Mouse (Mus musculus): ENCODE results near the gene Gatm. TPM values are rescaled to one million over a fixed set of nuclear protein-coding genes. Genes with fewer than 3 reads are reported as not detected.

Gene Gatm
- polyA plus RNA-seq (2014; fragmentation: Illumina TruSeq; extraction: RNeasy Lipid Tissue Mini Kit (QIAGEN cat#74804); ENCODE audit: low read depth, low replicate concordance) = 2,427 TPM

DNA sequence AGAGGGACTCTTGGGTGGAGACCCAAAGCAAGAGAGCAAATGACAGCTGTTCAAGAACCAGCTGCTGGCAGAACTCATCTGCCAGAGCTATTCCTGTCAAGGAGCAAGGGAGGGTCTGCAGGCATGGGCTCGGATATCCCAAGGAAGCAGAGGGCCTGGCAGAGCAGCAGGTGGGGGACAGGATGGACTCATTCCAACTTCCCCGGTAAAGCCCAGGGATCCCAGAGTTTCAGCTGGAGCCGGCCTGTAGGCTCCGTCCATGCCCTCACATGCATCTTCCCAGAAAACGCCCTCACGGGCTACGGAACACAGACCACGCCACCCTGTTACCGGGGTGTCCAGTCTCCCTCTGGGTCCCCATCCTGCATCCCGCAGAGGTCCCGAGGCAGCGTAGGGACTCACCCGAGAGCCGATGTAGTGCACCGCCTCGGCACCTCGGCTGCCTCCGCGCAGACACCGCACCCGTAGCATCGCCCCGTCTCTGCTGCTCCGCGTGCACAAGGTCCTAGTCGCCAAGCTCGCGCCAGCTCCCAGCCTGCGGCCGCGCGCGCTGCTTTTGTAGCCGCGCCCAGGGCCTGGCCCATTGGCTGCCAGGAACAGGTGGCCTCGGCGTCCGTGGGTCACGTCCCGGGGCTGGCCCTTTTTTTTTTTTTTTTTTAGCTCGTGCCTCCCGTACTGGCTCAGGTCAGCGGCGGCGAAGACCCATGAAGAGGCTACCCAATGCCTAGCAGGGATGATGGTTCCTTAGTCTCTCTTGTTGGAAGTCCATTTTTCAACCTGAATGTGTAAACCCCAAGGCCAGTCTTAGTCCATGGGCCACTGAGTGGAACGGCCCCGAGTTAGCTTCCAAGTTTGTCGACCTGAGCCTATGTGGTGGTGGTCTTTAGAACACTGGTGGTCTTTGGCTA, at the start of gene Gatm:
Gene Gatm, minus strand, starts transcription at position 558 of the 908 bp plus-strand sequence.

DNA sequence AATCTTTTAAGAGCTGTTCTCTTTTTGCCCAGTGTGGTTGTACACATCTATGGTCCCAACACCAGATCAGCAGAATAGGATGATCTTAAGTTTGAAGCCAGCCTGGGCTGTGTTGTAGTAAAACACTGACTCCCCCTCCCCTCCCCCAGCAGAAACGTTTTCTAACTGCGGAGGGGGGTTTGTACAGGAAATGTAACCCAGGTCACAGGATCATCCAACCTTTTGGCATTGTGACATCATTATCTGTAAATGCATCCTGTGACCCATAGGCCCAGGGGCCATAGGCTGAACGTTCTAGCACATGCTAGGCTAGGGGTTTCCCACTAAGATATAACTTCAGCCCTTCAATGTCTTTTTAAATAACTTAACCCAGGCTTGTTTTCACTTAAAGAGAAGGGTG, 25.6 kb upstream of the Gatm start, which contains the start of gene AA467197:
Gene AA467197, plus strand, starts transcription at position 301 of the 400 bp plus-strand sequence.

Other genes starting within 250 kb of the Gatm start
- 0.32 TPM for gene Shf, start 242.1 kb downstream of the Gatm start, polyA plus RNA-seq (2014; fragmentation: Illumina TruSeq; extraction: RNeasy Lipid Tissue Mini Kit (QIAGEN cat#74804); ENCODE audit: low read depth, low replicate concordance)
- not detected for gene Slc28a2, start 184.8 kb downstream of the Gatm start, polyA plus RNA-seq (2014; fragmentation: Illumina TruSeq; extraction: RNeasy Lipid Tissue Mini Kit (QIAGEN cat#74804); ENCODE audit: low read depth, low replicate concordance)
- not detected for gene Gm14085, start 126.4 kb downstream of the Gatm start, polyA plus RNA-seq (2014; fragmentation: Illumina TruSeq; extraction: RNeasy Lipid Tissue Mini Kit (QIAGEN cat#74804); ENCODE audit: low read depth, low replicate concordance)
- 0.93 TPM for gene AA467197, start 25.7 kb upstream of the Gatm start, polyA plus RNA-seq (2014; fragmentation: Illumina TruSeq; extraction: RNeasy Lipid Tissue Mini Kit (QIAGEN cat#74804); ENCODE audit: low read depth, low replicate concordance)
- 56.2 TPM for gene Slc30a4, start 91.4 kb upstream of the Gatm start, polyA plus RNA-seq (2014; fragmentation: Illumina TruSeq; extraction: RNeasy Lipid Tissue Mini Kit (QIAGEN cat#74804); ENCODE audit: low read depth, low replicate concordance)
- gene Bloc1s6, start 127.2 kb upstream of the Gatm start, polyA plus RNA-seq (2014; fragmentation: Illumina TruSeq; extraction: RNeasy Lipid Tissue Mini Kit (QIAGEN cat#74804); ENCODE audit: low read depth, low replicate concordance) = 61.6 TPM
- 154 TPM for gene Sqor, start 153.9 kb upstream of the Gatm start, polyA plus RNA-seq (2014; fragmentation: Illumina TruSeq; extraction: RNeasy Lipid Tissue Mini Kit (QIAGEN cat#74804); ENCODE audit: low read depth, low replicate concordance)

Measured in kidney, adult 10 weeks (tissue).